Comparison of ENCODE assay signal across 8 mouse cellular contexts in the genomic region with DNA sequence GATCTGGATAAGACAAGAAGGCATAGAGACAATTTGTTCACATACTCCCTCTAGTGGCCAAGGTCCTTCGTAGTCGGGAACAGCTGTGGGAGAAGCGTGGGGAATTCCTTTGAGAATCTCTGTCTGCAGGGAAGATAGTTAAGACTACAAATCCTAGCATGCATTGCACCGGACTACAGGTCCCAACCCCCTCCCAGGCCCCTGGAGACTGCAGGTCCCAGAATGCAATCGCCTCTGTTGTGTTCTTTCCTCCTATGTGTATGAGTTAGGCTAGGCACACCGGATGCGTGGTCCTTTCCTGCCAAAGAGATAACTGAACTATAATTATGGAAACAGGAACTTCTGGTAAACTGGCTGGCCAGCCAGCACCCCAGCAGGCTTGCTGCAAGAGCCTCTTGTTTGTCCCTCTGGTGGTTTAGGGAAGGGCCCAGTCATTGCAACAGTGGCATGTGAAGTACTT. TPM values are rescaled to one million over a fixed set of nuclear protein-coding genes. Genes with fewer than 3 reads are reported as not detected.
DNase-seq lines count a peak whose midpoint lies in the region; ATAC-seq lines count a peak whose summit lies in the region.

No protein-coding gene starts in this region.

- peak overlapping the region; percentile 38 for H3K4me2 ChIP-seq in hindbrain, embryonic 15.5 days

- peak; percentile 81 for ATAC-seq in activated CD4-positive, CD25-positive, alpha-beta regulatory T cell, adult 4 months
- ATAC-seq in hindbrain, embryonic 15.5 days (ENCODE audit: low FRiP score, low read depth) = peak; percentile 83

- peak; percentile 78 to 81 for DNase-seq in cerebellum, postnatal 36 days
- DNase-seq in frontal cortex, postnatal 36 days (ENCODE audit: low spot score in 2 of 2) = peak; percentile 83 to 94
- peak; percentile 86 to 88 for DNase-seq in layer of hippocampus, postnatal 36 days
- peak; percentile 96 for DNase-seq in lung, postnatal 25 days (ENCODE audit: low spot score)
- DNase-seq in retina, postnatal 1 day = peak; percentile 98
- DNase-seq in urinary bladder, postnatal 25 days (ENCODE audit: low spot score) = peak; percentile 64

- no peak overlapping the region for H3K9ac ChIP-seq in hindbrain, embryonic 15.5 days

- no peaks in the 10 kb centered on the region for H3K36me3 ChIP-seq in hindbrain, embryonic 15.5 days

- 3% methylated on average over 7 of the region's 7 CpGs for WGBS in hindbrain, embryonic 15.5 days

- H3K27me3 ChIP-seq in hindbrain, embryonic 15.5 days = no peaks in the 10 kb centered on the region

- peak overlapping the region; percentile 57 for H3K27ac ChIP-seq in hindbrain, embryonic 15.5 days (replicated peaks)

- H3K9me3 ChIP-seq in hindbrain, embryonic 15.5 days = no peaks in the 10 kb centered on the region

- no peak overlapping the region for H3K4me3 ChIP-seq in hindbrain, embryonic 15.5 days

- peaks cover 32% of the 10 kb centered on the region for H3K4me1 ChIP-seq in hindbrain, embryonic 15.5 days (replicated peaks)

RNA-seq across cellular contexts. Expression of a gene that starts 2.8 kb away (rescaled TPM):
- under 1 TPM; 0.33 to 0.42 TPM for polyA plus RNA-seq in activated CD4-positive, CD25-positive, alpha-beta regulatory T cell, adult 4 months (2017; shearing (Covaris generic))
- polyA plus RNA-seq in hindbrain, embryonic 15.5 days (2015; fragmentation: Nextera tagmentation; extraction: Ambion mirVana) = 17.0 and 17.5 TPM in 2 replicates
- total RNA-seq in layer of hippocampus, postnatal 36 days (2021) = 1 to 10 TPM; 2.0 to 2.3 TPM

RNA-seq across cellular contexts. Expression of a gene that starts 5.2 kb away (rescaled TPM):
- 10 to 100 TPM; 11.9 to 20.6 TPM for polyA plus RNA-seq in activated CD4-positive, CD25-positive, alpha-beta regulatory T cell, adult 4 months (2017; shearing (Covaris generic))
- 9.9 and 10.7 TPM in 2 replicates for polyA plus RNA-seq in hindbrain, embryonic 15.5 days (2015; fragmentation: Nextera tagmentation; extraction: Ambion mirVana)
- total RNA-seq in layer of hippocampus, postnatal 36 days (2021) = 10 to 100 TPM; 10.1 to 13.6 TPM

RNA-seq across cellular contexts. Expression of a gene that starts 8.4 kb away (rescaled TPM):
- 100 to 1,000 TPM; 277 to 289 TPM for polyA plus RNA-seq in activated CD4-positive, CD25-positive, alpha-beta regulatory T cell, adult 4 months (2017; shearing (Covaris generic))
- 242 and 266 TPM in 2 replicates for polyA plus RNA-seq in hindbrain, embryonic 15.5 days (2015; fragmentation: Nextera tagmentation; extraction: Ambion mirVana)
- total RNA-seq in layer of hippocampus, postnatal 36 days (2021) = 10 to 100 TPM; 97.4 to 99.4 TPM

RNA-seq across cellular contexts. Expression of a gene that starts 27.5 kb away (rescaled TPM):
- 1 to 10 TPM; 4.6 to 6.5 TPM for polyA plus RNA-seq in activated CD4-positive, CD25-positive, alpha-beta regulatory T cell, adult 4 months (2017; shearing (Covaris generic))
- 20.6 and 25.7 TPM in 2 replicates for polyA plus RNA-seq in hindbrain, embryonic 15.5 days (2015; fragmentation: Nextera tagmentation; extraction: Ambion mirVana)
- total RNA-seq in layer of hippocampus, postnatal 36 days (2021) = 10 to 100 TPM; 12.8 to 17.3 TPM

RNA-seq across cellular contexts. Expression of a gene that starts 29.4 kb away (rescaled TPM):
- under 1 TPM in 1 of 2 experiments, not detected in 1; 0.50 TPM for polyA plus RNA-seq in activated CD4-positive, CD25-positive, alpha-beta regulatory T cell, adult 4 months (2017; shearing (Covaris generic))
- 67.3 and 68.4 TPM in 2 replicates for polyA plus RNA-seq in hindbrain, embryonic 15.5 days (2015; fragmentation: Nextera tagmentation; extraction: Ambion mirVana)
- total RNA-seq in layer of hippocampus, postnatal 36 days (2021) = 10 to 100 TPM; 16.5 to 16.7 TPM

Comparison
In these comparisons a context has a peak if more than half of its experiments do, and no peak if none do; other contexts are left out.
1. RNA of a gene that starts 2.8 kb away (polyA plus RNA-seq): 17.0 to 17.5 TPM in hindbrain, embryonic 15.5 days; 0.33 to 0.42 TPM in activated CD4-positive, CD25-positive, alpha-beta regulatory T cell, adult 4 months; every median in the first group is over 10 times any median in the second.
2. Peak in every context shown above with its lines, with median percentiles within 50 percentile points of each other: DNase-seq.